Mouse (Mus musculus): ENCODE measurements around the gene Cdhr3. TPM values are rescaled to one million over a fixed set of nuclear protein-coding genes. Genes with fewer than 3 reads are reported as not detected.

Gene Cdhr3
- polyA plus RNA-seq, 1 experiment from 2014 or later, result 0.06 TPM

GRCm38 (mm10) chr12:33018601-33019000 is 74.1 kb downstream of the Cdhr3 start:
- Histone ChIP-seq H3K9me3 (replicated peaks) (no peaks in the 10 kb centered on the region), H3K27ac (replicated peaks) (no peak overlapping the region), H3K27me3 (peaks cover 6% of the 10 kb centered on the region; the same call in 1 of the 2 replicates), H3K36me3 (replicated peaks) (no peaks in the 10 kb centered on the region), H3K9ac (no peak overlapping the region), H3K4me2 (no peak overlapping the region), H3K4me3 (replicated peaks) (no peak overlapping the region), H3K4me1 (replicated peaks) (no peaks in the 10 kb centered on the region)
- 51% methylated on average over 4 of the region's 4 CpGs for WGBS (ENCODE audit: insufficient replicate concordance)
- no peak for ATAC-seq (ENCODE audit: insufficient read depth)

GRCm38 (mm10) chr12:33016824-33017705 is 75.6 kb downstream of the Cdhr3 start:
- H3K27me3 ChIP-seq, result peaks cover 6% of the 10 kb centered on the region; the same call in 1 of the 2 replicates
- WGBS (ENCODE audit: insufficient replicate concordance), result 36% methylated on average over 7 of the region's 7 CpGs
- H3K9ac ChIP-seq, result no peak overlapping the region
- no peaks in the 10 kb centered on the region for H3K9me3 ChIP-seq (replicated peaks)
- no peak overlapping the region for H3K27ac ChIP-seq (replicated peaks)
- no peaks in the 10 kb centered on the region for H3K4me1 ChIP-seq (replicated peaks)
- ATAC-seq (ENCODE audit: insufficient read depth), result no peak
- no peaks in the 10 kb centered on the region for H3K36me3 ChIP-seq (replicated peaks)
- no peak overlapping the region for H3K4me3 ChIP-seq (replicated peaks)
- H3K4me2 ChIP-seq, result peak overlapping the region; percentile 6; the same call in 1 of the 2 replicates

DNA sequence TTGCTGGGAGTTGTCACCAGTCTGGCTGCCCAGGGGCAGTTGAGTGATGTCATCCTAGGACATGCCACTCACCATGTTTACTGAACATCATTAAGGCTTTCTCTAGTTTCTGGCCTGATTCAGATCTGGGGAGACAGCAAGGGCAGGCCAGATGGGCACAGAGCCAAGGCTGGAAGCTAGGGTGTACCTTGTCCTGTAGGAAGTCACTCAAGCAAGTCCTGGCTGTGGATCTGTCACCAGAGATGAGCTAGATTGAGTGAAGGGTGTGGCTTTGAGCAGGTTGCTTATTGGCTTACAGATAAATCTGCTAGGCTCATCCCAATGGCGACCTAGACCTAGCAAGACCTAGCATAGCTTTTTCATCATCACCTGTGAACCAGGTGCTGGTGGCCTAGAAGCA is 77.6 kb downstream of the Cdhr3 start:
- H3K36me3 ChIP-seq (replicated peaks), result no peaks in the 10 kb centered on the region
- H3K4me1 ChIP-seq (replicated peaks), result no peaks in the 10 kb centered on the region
- ATAC-seq (ENCODE audit: insufficient read depth), result no peak
- H3K9me3 ChIP-seq (replicated peaks), result no peaks in the 10 kb centered on the region
- no peak overlapping the region for H3K4me3 ChIP-seq (replicated peaks)
- H3K9ac ChIP-seq, result no peak overlapping the region
- H3K27ac ChIP-seq (replicated peaks), result no peak overlapping the region
- no peak overlapping the region for H3K4me2 ChIP-seq
- WGBS (ENCODE audit: insufficient replicate concordance), result 47% methylated on average over 1 of the region's 1 CpGs
- H3K27me3 ChIP-seq, result peaks cover 12% of the 10 kb centered on the region; the same call in 1 of the 2 replicates

DNA sequence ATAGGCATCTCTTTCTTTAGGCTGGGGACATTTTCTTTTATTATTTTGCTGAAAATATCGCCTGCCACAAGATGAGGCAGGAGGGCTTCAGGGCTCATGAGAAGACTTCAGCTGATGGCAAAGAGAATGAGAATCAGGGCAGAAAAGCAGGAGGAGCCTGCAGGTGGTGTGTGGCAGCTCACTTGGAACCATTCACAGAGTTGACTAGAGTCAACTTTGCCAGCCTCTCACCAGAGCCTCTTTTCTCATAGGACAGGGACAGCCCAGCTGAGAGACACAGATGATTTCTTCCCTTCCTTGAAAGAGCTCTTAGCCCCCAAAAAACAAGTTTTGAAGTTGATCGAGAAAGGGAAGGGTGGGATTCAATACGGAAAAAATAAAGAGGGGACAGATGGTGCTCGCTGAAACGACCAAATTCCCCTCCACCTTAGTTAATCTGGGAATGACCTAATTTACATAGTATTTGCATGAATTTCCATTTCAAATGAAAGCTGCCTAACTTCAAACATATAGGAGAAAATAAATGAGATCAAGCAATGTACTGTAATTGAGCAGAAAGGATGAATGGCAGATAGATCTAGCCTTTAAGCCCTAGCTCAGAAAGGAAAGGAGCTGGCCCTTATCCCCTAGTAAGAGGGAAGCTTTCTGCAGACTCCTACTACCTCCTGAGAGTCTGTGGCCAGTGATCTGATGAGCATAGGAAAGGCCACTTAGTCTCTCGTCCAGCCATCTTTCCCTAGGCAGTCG is 78.5 kb downstream of the Cdhr3 start:
- Histone ChIP-seq H3K9ac (no peak overlapping the region), H3K36me3 (replicated peaks) (no peaks in the 10 kb centered on the region), H3K27ac (replicated peaks) (no peak overlapping the region), H3K4me1 (replicated peaks) (no peaks in the 10 kb centered on the region), H3K9me3 (replicated peaks) (no peaks in the 10 kb centered on the region), H3K4me3 (replicated peaks) (no peak overlapping the region), H3K4me2 (no peak overlapping the region), H3K27me3 (peaks cover 12% of the 10 kb centered on the region; the same call in 1 of the 2 replicates)
- no peak for ATAC-seq (ENCODE audit: insufficient read depth)
- WGBS (ENCODE audit: insufficient replicate concordance), result 38% methylated on average over 7 of the region's 7 CpGs

GRCm38 (mm10) chr12:33010026-33010425 is 82.6 kb downstream of the Cdhr3 start:
- no peak overlapping the region for H3K27ac ChIP-seq (replicated peaks)
- H3K4me3 ChIP-seq (replicated peaks), result no peak overlapping the region
- H3K4me1 ChIP-seq (replicated peaks), result no peaks in the 10 kb centered on the region
- no peaks in the 10 kb centered on the region for H3K9me3 ChIP-seq (replicated peaks)
- 13% methylated on average over 3 of the region's 3 CpGs for WGBS (ENCODE audit: insufficient replicate concordance)
- no peaks in the 10 kb centered on the region for H3K36me3 ChIP-seq (replicated peaks)
- no peak overlapping the region for H3K9ac ChIP-seq
- H3K4me2 ChIP-seq, result no peak overlapping the region
- peaks cover 12% of the 10 kb centered on the region; the same call in 1 of the 2 replicates for H3K27me3 ChIP-seq
- peak; percentile 37; the same call in 1 of the 2 replicates for ATAC-seq (ENCODE audit: insufficient read depth)

- no peaks in the 10 kb centered on the region for H3K36me3 ChIP-seq (replicated peaks)
- H3K4me2 ChIP-seq, result no peak overlapping the region
- no peaks in the 10 kb centered on the region for H3K4me1 ChIP-seq (replicated peaks)
- no peak overlapping the region for H3K4me3 ChIP-seq (replicated peaks)
- WGBS (ENCODE audit: insufficient replicate concordance), result 69% methylated on average over 6 of the region's 6 CpGs
- H3K9ac ChIP-seq, result no peak overlapping the region
- H3K9me3 ChIP-seq (replicated peaks), result no peaks in the 10 kb centered on the region
- ATAC-seq (ENCODE audit: insufficient read depth), result no peak
- 0 out of 2 replicates have a peak, but pooled peaks cover 6% of the 10 kb centered on the region for H3K27me3 ChIP-seq
- no peak overlapping the region for H3K27ac ChIP-seq (replicated peaks)
Measured at GRCm38 (mm10) chr12:33009206-33009966, 83.3 kb downstream of the Cdhr3 start.

DNA sequence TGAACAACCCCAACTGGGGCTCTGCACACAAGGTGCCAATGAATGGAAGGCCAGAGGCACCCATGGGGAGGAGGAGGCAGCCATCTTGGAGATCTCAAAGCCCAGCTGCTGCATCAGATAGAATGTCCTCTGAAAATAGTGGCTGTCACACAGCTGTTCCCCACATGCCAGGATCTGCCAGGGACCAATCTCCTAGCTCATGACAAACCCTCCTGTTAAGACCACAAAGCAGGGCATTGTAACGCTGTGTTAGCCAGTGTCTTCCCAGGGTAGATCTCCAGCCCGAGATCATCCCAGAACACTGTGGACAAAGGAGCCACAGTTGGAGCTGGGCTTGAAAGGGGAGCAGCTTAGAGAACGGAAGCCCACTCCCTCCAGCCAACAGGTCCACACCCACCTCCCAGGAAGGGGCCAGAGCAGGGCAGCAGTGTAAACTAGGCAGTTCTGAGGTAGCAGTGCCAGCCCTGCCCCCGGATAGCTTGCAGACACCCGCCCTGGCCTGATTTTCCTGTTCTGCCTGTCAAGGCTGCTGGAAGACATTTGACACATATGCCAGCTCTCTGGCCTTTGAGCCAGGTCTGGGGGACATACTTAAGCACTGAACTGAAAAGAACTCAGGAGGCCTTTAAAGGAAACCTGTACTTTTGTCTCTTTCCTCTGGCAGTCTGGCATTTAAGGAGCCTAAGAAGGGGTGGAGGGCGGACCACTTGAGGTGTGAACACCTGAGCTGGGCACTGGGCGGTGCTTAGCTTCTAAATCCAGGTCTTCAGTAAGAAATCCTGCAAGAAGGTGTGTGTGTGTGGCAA is 84.2 kb downstream of the Cdhr3 start:
- H3K4me2 ChIP-seq, result no peak overlapping the region

DNA sequence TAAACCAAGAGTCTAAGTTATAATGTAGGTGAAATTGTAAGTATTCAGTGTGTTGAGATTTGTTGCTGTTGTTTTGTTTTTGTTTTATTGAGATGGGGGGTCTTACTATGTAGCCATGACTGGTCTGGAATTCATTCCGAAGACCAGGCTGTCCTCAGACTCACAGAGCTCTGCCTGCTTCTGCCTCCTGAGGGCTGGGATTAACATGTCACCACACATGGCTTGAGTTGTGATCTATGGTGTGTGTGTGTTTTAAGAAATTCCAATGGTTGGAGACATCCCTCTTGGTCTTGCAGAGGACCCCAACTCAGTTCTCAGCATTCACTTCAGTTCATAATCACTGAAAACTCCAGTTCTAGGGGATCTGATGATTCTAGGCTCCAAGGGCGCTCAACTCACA is 85.5 kb downstream of the Cdhr3 start:
- no peaks in the 10 kb centered on the region for H3K36me3 ChIP-seq (replicated peaks)
- 0 out of 2 replicates have a peak, but pooled peaks cover 6% of the 10 kb centered on the region for H3K27me3 ChIP-seq
- no peaks in the 10 kb centered on the region for H3K4me1 ChIP-seq (replicated peaks)
- no peak overlapping the region for H3K9ac ChIP-seq
- no peak overlapping the region for H3K4me2 ChIP-seq
- H3K27ac ChIP-seq (replicated peaks), result no peak overlapping the region
- no peak for ATAC-seq (ENCODE audit: insufficient read depth)
- H3K9me3 ChIP-seq (replicated peaks), result no peaks in the 10 kb centered on the region
- no peak overlapping the region for H3K4me3 ChIP-seq (replicated peaks)
- 53% methylated on average over 2 of the region's 2 CpGs for WGBS (ENCODE audit: insufficient replicate concordance)

More for the DNA sequence above, 84.2 kb downstream of the Cdhr3 start:
- WGBS (ENCODE audit: insufficient replicate concordance), result 37% methylated on average over 7 of the region's 7 CpGs
- Histone ChIP-seq H3K27ac (replicated peaks) (no peak overlapping the region), H3K4me3 (replicated peaks) (no peak overlapping the region), H3K9ac (no peak overlapping the region), H3K9me3 (replicated peaks) (no peaks in the 10 kb centered on the region), H3K27me3 (0 out of 2 replicates have a peak, but pooled peaks cover 6% of the 10 kb centered on the region), H3K36me3 (replicated peaks) (no peaks in the 10 kb centered on the region), H3K4me1 (replicated peaks) (no peaks in the 10 kb centered on the region)
- no peak for ATAC-seq (ENCODE audit: insufficient read depth)

DNA sequence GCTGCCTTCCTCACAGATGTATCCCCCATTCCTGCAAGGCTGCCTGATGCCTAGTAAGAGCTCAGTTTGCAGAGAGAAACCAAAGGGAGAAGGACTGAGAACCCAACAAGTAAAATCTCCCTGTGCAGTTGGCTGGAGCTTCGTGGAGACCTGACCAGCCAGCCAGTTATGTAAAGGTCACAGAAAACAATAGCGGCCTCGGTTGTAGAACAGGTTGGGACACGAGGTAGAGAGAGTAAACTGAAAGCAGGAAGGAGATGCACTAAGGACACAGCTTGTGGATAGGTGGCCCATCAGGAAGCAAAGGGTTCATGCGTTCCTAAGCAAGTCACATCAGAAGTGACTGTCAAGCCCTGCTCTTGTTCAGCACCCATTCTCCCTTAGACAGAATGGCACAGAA is 86.8 kb downstream of the Cdhr3 start:
- no peak for ATAC-seq (ENCODE audit: insufficient read depth)
- Histone ChIP-seq H3K4me3 (replicated peaks) (no peak overlapping the region), H3K4me2 (no peak overlapping the region), H3K9me3 (replicated peaks) (no peaks in the 10 kb centered on the region), H3K27ac (replicated peaks) (no peak overlapping the region), H3K36me3 (replicated peaks) (no peaks in the 10 kb centered on the region), H3K9ac (no peak overlapping the region), H3K27me3 (0 out of 2 replicates have a peak, but pooled peaks cover 5% of the 10 kb centered on the region), H3K4me1 (replicated peaks) (no peaks in the 10 kb centered on the region)
- 56% methylated on average over 5 of the region's 5 CpGs for WGBS (ENCODE audit: insufficient replicate concordance)

DNA sequence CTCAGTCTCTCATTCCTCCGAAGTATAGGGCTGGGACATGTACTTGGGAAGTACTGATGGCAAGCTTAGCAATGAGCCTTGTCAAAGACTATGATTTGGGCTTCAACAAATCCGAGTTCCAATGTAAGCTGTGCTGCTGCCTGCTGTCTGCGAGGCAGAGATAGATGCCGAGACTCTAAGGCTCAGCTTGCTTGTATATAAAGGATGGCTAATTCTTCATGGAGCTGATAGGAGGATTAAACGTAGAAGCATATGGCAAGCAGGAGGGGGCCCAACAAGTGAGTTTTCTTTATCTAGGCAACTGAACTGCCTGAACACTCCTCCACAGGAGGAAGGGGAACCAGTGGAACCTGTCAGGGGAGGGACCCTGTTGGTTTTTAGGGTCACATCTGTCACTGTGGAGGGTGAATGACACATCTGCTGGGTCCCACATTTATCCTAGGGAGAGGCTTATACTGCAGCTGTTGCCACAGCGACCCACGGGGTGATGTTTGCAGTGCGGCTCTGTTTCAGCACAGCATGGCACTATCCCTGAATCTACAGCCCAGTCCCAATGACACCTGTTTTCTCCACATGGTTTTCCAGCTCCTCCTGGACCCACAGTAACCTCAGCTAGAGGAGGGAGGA is 89.2 kb downstream of the Cdhr3 start:
- no peaks in the 10 kb centered on the region for H3K9me3 ChIP-seq (replicated peaks)
- WGBS (ENCODE audit: insufficient replicate concordance), result 59% methylated on average over 8 of the region's 8 CpGs
- H3K4me1 ChIP-seq (replicated peaks), result no peaks in the 10 kb centered on the region
- no peaks in the 10 kb centered on the region for H3K36me3 ChIP-seq (replicated peaks)
- no peak overlapping the region for H3K4me3 ChIP-seq (replicated peaks)
- H3K27ac ChIP-seq (replicated peaks), result no peak overlapping the region
- H3K27me3 ChIP-seq, result no peaks in the 10 kb centered on the region
- H3K4me2 ChIP-seq, result no peak overlapping the region
- ATAC-seq (ENCODE audit: insufficient read depth), result no peak
- H3K9ac ChIP-seq, result no peak overlapping the region
